Comparison of ENCODE assay signal across 8 mouse cellular contexts in the genomic region with DNA sequence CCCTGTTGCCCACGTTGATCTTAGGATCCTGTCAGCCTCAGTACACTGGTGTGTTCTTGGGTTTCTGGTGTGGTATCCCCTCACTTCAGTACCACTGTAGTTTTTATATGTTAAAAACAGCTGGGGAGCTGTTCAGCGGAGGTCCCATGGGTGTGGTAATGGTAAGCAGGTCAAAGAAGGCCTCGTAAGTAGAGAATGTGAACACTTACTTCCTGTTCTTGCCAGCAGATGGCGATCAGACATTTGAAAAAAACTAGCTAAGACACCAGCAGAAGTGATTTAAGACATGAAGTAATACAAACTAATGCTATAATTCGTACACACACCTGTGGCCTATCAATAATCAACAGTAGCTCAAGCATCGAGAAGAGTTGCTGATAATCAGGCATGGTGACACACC. TPM values are rescaled to one million over a fixed set of nuclear protein-coding genes. Genes with fewer than 3 reads are reported as not detected.
DNase-seq lines count a peak whose midpoint lies in the region; ATAC-seq and TF ChIP-seq lines count a peak whose summit lies in the region.

No protein-coding gene starts in this region.

- H3K9me3 ChIP-seq in hindbrain, embryonic 11.5 days (ENCODE audit: control insufficient read depth, low read length), result no peaks in the 10 kb centered on the region
- H3K9me3 ChIP-seq in hindbrain, embryonic 13.5 days, result no peaks in the 10 kb centered on the region

- 35% methylated on average over 6 of the region's 6 CpGs for WGBS in hindbrain, embryonic 11.5 days
- WGBS in hindbrain, embryonic 13.5 days, result 36% methylated on average over 6 of the region's 6 CpGs
- 17% methylated on average over 6 of the region's 6 CpGs for WGBS in thymus, adult 2 months

- H3K4me1 ChIP-seq in hindbrain, embryonic 11.5 days (replicated peaks; ENCODE audit: control insufficient read depth, insufficient read depth, low read length), result no peaks in the 10 kb centered on the region
- no peaks in the 10 kb centered on the region for H3K4me1 ChIP-seq in hindbrain, embryonic 13.5 days (replicated peaks)
- peaks cover 12% of the 10 kb centered on the region for H3K4me1 ChIP-seq in thymus, adult 2 months (replicated peaks; ENCODE audit: control insufficient read depth, insufficient read depth, low read length)

- H3K27me3 ChIP-seq in hindbrain, embryonic 11.5 days (ENCODE audit: control insufficient read depth, insufficient read depth, low read length), result no peaks in the 10 kb centered on the region
- no peaks in the 10 kb centered on the region for H3K27me3 ChIP-seq in hindbrain, embryonic 13.5 days
- H3K27me3 ChIP-seq in thymus, adult 2 months (ENCODE audit: control insufficient read depth, insufficient read depth, low read length), result no peaks in the 10 kb centered on the region

- no peaks in the 10 kb centered on the region for H3K36me3 ChIP-seq in hindbrain, embryonic 11.5 days (ENCODE audit: control insufficient read depth, insufficient read depth, low read length)
- H3K36me3 ChIP-seq in hindbrain, embryonic 13.5 days, result peaks cover 41% of the 10 kb centered on the region
- H3K36me3 ChIP-seq in thymus, adult 2 months (ENCODE audit: control insufficient read depth, insufficient read depth, low read length), result no peaks in the 10 kb centered on the region

- DNase-seq in hindbrain, embryonic 11.5 days (ENCODE audit: low spot score), result peak; percentile 65
- peak; percentile 25 to 50 for DNase-seq in adrenal gland, postnatal 36 days
- peak; percentile 26 to 78 for DNase-seq in frontal cortex, adult 2 months (ENCODE audit: extremely low spot score in 1 of 2, low spot score in 1 of 2)
- peak; percentile 19 to 75 for DNase-seq in layer of hippocampus, adult 18-20 months (ENCODE audit: low spot score in 2 of 2)
- peak; percentile 87 for DNase-seq in lung, postnatal 36 days
- peak; percentile 70 for DNase-seq in thymus, adult 2 months

- TF ChIP-seq POLR2A in thymus, adult 2 months (IDR thresholded peaks at IDR 0.05; ENCODE audit: control insufficient read depth, extremely low read depth, insufficient read depth, low read length, poor library complexity), result no peak

- no peak overlapping the region for H3K27ac ChIP-seq in hindbrain, embryonic 11.5 days (ENCODE audit: low read depth, low read length)
- H3K27ac ChIP-seq in hindbrain, embryonic 13.5 days, result no peak overlapping the region
- H3K27ac ChIP-seq in thymus, adult 2 months (ENCODE audit: control insufficient read depth, insufficient read depth, low read length), result no peak overlapping the region

- H3K4me2 ChIP-seq in hindbrain, embryonic 11.5 days (replicated peaks; ENCODE audit: low read depth, low read length), result no peak overlapping the region
- H3K4me2 ChIP-seq in hindbrain, embryonic 13.5 days, result no peak overlapping the region

- TF ChIP-seq CTCF in thymus, adult 2 months (IDR thresholded peaks at IDR 0.05; ENCODE audit: borderline replicate concordance, control insufficient read depth, extremely low read depth, insufficient read depth, low read length, poor library complexity), result no peak

- H3K4me3 ChIP-seq in hindbrain, embryonic 11.5 days (ENCODE audit: low read depth, low read length), result no peak overlapping the region
- no peak overlapping the region for H3K4me3 ChIP-seq in hindbrain, embryonic 13.5 days
- H3K4me3 ChIP-seq in thymus, adult 2 months (ENCODE audit: control insufficient read depth, insufficient read depth, low read length), result no peak overlapping the region

- no peak for ATAC-seq in hindbrain, embryonic 11.5 days (ENCODE audit: low FRiP score)
- no peak for ATAC-seq in hindbrain, embryonic 13.5 days (ENCODE audit: low FRiP score)
- ATAC-seq in CD4-positive, CD25-positive, alpha-beta regulatory T cell, adult 4 months, result peak; percentile 67

- no peak overlapping the region for H3K9ac ChIP-seq in hindbrain, embryonic 11.5 days (ENCODE audit: low read depth, low read length)
- H3K9ac ChIP-seq in hindbrain, embryonic 13.5 days, result no peak overlapping the region

RNA-seq across cellular contexts. Expression of gene Reck, which starts 31.1 kb away (rescaled TPM):
- 14.5 and 15.0 TPM in 2 replicates for polyA plus RNA-seq in hindbrain, embryonic 11.5 days (2014; fragmentation: Nextera tagmentation; extraction: Ambion mirVana)
- 6.3 and 8.2 TPM in 2 replicates for polyA plus RNA-seq in hindbrain, embryonic 13.5 days (2015; fragmentation: Nextera tagmentation; extraction: Ambion mirVana)
- polyA plus RNA-seq in CD4-positive, CD25-positive, alpha-beta regulatory T cell, adult 4 months (2017; shearing (Covaris generic)), result 1 to 10 TPM; 4.2 to 4.6 TPM
- total RNA-seq in adrenal gland, postnatal 36 days (2021), result 10 to 100 TPM; 20.6 to 22.0 TPM
- 12.5 and 13.4 TPM in 2 replicates for polyA plus RNA-seq in frontal cortex, adult 2 months (2012; rRNA removed)
- 1 to 10 TPM; 6.0 to 6.2 TPM for total RNA-seq in layer of hippocampus, adult 18-20 months (2021)
- polyA plus RNA-seq in thymus, adult 2 months (2012; rRNA removed), result 2.8 and 3.3 TPM in 2 replicates

RNA-seq across cellular contexts. Expression of gene Glipr2, which starts 50.8 kb away (rescaled TPM):
- polyA plus RNA-seq in hindbrain, embryonic 11.5 days (2014; fragmentation: Nextera tagmentation; extraction: Ambion mirVana), result 109 and 117 TPM in 2 replicates
- polyA plus RNA-seq in hindbrain, embryonic 13.5 days (2015; fragmentation: Nextera tagmentation; extraction: Ambion mirVana), result 48.5 TPM in 2 replicates
- 100 to 1,000 TPM; 165 to 194 TPM for polyA plus RNA-seq in CD4-positive, CD25-positive, alpha-beta regulatory T cell, adult 4 months (2017; shearing (Covaris generic))
- total RNA-seq in adrenal gland, postnatal 36 days (2021), result 1 to 10 TPM; 3.7 to 5.3 TPM
- polyA plus RNA-seq in frontal cortex, adult 2 months (2012; rRNA removed), result 4.6 and 5.4 TPM in 2 replicates
- 1 to 10 TPM; 3.3 to 4.0 TPM for total RNA-seq in layer of hippocampus, adult 18-20 months (2021)
- polyA plus RNA-seq in thymus, adult 2 months (2012; rRNA removed), result 20.6 and 23.4 TPM in 2 replicates

RNA-seq across cellular contexts. Expression of gene Olfr155, which starts 55.1 kb away (rescaled TPM):
- polyA plus RNA-seq in hindbrain, embryonic 11.5 days (2014; fragmentation: Nextera tagmentation; extraction: Ambion mirVana), result not detected in 2 replicates
- polyA plus RNA-seq in hindbrain, embryonic 13.5 days (2015; fragmentation: Nextera tagmentation; extraction: Ambion mirVana), result not detected in 2 replicates
- not detected for polyA plus RNA-seq in CD4-positive, CD25-positive, alpha-beta regulatory T cell, adult 4 months (2017; shearing (Covaris generic))
- total RNA-seq in adrenal gland, postnatal 36 days (2021), result not detected
- polyA plus RNA-seq in frontal cortex, adult 2 months (2012; rRNA removed), result 0.08 TPM in 1 of 2 replicates, not detected in the other
- total RNA-seq in layer of hippocampus, adult 18-20 months (2021), result not detected
- not detected in 2 replicates for polyA plus RNA-seq in thymus, adult 2 months (2012; rRNA removed)
